Mouse (Mus musculus) adrenal gland, postnatal 0 days (tissue): Measurements from ENCODE around the gene Olfr1243. TPM values are rescaled to one million over a fixed set of nuclear protein-coding genes. Genes with fewer than 3 reads are reported as not detected.

Experiments used
- polyA plus RNA-seq: library from polyadenylated mRNA; unstranded; fragments of >200 nt; fragmentation: Nextera tagmentation; extraction: Ambion mirVana; gene quantifications from 2 replicates; pipeline ENCODE4 v1.2.1, GENCODE M21; 2015

The Olfr1243 gene
- polyA plus RNA-seq: not detected in 2 replicates

GRCm38 (mm10) chr2:89531387-89531786 is at the start of gene Olfr1243:
Olfr1243 (minus strand) TSS chr2:89531487.

GRCm38 (mm10) chr2:89578347-89578746 is 47.1 kb upstream of the Olfr1243 start, which contains the start of gene Olfr1245:
Olfr1245 (minus strand) TSS chr2:89578447.

GRCm38 (mm10) chr2:89498235-89498634 is 33.1 kb downstream of the Olfr1243 start, which contains the start of gene Olfr1242:
Olfr1242 (minus strand) TSS chr2:89498335.

GRCm38 (mm10) chr2:89487026-89487425 is 44.3 kb downstream of the Olfr1243 start, which contains the start of gene Olfr1241:
Olfr1241 (minus strand) TSS chr2:89487126.

Other genes with a start within 250 kb of the Olfr1243 start
- not detected in 2 replicates for gene Olfr1229, start 243.5 kb downstream of the Olfr1243 start, polyA plus RNA-seq
- not detected in 2 replicates for gene Olfr1230, start 234.2 kb downstream of the Olfr1243 start, polyA plus RNA-seq
- not detected in 2 replicates for gene Olfr1231, start 224.4 kb downstream of the Olfr1243 start, polyA plus RNA-seq
- not detected in 2 replicates for gene Olfr1232, start 201.8 kb downstream of the Olfr1243 start, polyA plus RNA-seq
- not detected in 2 replicates for gene Olfr1233, start 189.1 kb downstream of the Olfr1243 start, polyA plus RNA-seq
- not detected in 2 replicates for gene Olfr1234, start 166.6 kb downstream of the Olfr1243 start, polyA plus RNA-seq
- not detected in 2 replicates for gene Olfr1238, start 121.8 kb downstream of the Olfr1243 start, polyA plus RNA-seq
- not detected in 2 replicates for gene Olfr1239, start 111.1 kb downstream of the Olfr1243 start, polyA plus RNA-seq
- not detected in 2 replicates for gene Olfr1240, start 88.5 kb downstream of the Olfr1243 start, polyA plus RNA-seq
- gene Olfr1241, start 44.4 kb downstream of the Olfr1243 start, polyA plus RNA-seq: not detected in 2 replicates
- not detected in 2 replicates for gene Olfr1242, start 33.2 kb downstream of the Olfr1243 start, polyA plus RNA-seq
- gene Olfr1245, start 47.0 kb upstream of the Olfr1243 start, polyA plus RNA-seq: not detected in 2 replicates
- not detected in 2 replicates for gene Olfr1246, start 61.7 kb upstream of the Olfr1243 start, polyA plus RNA-seq
- gene Olfr1247, start 82.6 kb upstream of the Olfr1243 start, polyA plus RNA-seq: not detected in 2 replicates
- not detected in 2 replicates for gene Olfr1248, start 86.8 kb upstream of the Olfr1243 start, polyA plus RNA-seq
- not detected in 2 replicates for gene Olfr1249, start 103.5 kb upstream of the Olfr1243 start, polyA plus RNA-seq
- not detected in 2 replicates for gene Olfr1250, start 130.0 kb upstream of the Olfr1243 start, polyA plus RNA-seq
- not detected in 2 replicates for gene Olfr1251, start 140.4 kb upstream of the Olfr1243 start, polyA plus RNA-seq
- not detected in 2 replicates for gene Olfr1252, start 193.5 kb upstream of the Olfr1243 start, polyA plus RNA-seq
- gene Olfr1253, start 225.6 kb upstream of the Olfr1243 start, polyA plus RNA-seq: not detected in 2 replicates